Mouse (Mus musculus) midbrain, embryonic 16.5 days (tissue): Measurements from ENCODE around the gene Gm13694. TPM values are rescaled to one million over a fixed set of nuclear protein-coding genes. Genes with fewer than 3 reads are reported as not detected.
"Not testable (repeated sequence)": the region's sequence is repeated elsewhere in the genome, so short reads cannot be mapped to it uniquely, and the experiment has no call there.

Experiments used
- ATAC-seq: fragments of 200-750 bp; cut with Nextera tagmentation; 2 replicates; pipeline ENCODE4 v1.8.0; 2017; ENCODE audit warnings: moderate TSS enrichment
- H3K27ac ChIP-seq: fragments of 300-500 bp; sonication (generic); 2 replicates; pipeline ENCODE4 v1.5.1; 2014; ENCODE audit warnings: mild to moderate bottlenecking, low read length, mixed read lengths
- H3K27me3 ChIP-seq: fragments of 300-500 bp; sonication (generic); 2 replicates; pipeline ENCODE4 v1.6.1; 2014; ENCODE audit warnings: low read depth, low read length, mixed read lengths; ENCODE audit not compliant: control insufficient read depth, insufficient read depth
- H3K36me3 ChIP-seq: fragments of 300-500 bp; sonication (generic); 2 replicates; pipeline ENCODE4 v1.6.1; 2014; ENCODE audit warnings: mild to moderate bottlenecking, low read length, moderate library complexity, mixed read lengths; ENCODE audit not compliant: control insufficient read depth, insufficient read depth
- H3K4me1 ChIP-seq: fragments of 300-500 bp; sonication (generic); 2 replicates; pipeline ENCODE4 v1.6.1; 2014; ENCODE audit warnings: mild to moderate bottlenecking, low read length, mixed read lengths; ENCODE audit not compliant: control insufficient read depth, insufficient read depth
- H3K4me2 ChIP-seq: fragments of 300-500 bp; sonication (generic); 2 replicates; pipeline ENCODE4 v1.6.1; 2014; ENCODE audit warnings: mild to moderate bottlenecking, low read length, mixed read lengths
- H3K4me3 ChIP-seq: fragments of 300-500 bp; sonication (generic); 2 replicates; pipeline ENCODE4 v1.5.1; 2014; ENCODE audit warnings: low read depth, mild to moderate bottlenecking, low read length, moderate library complexity, mixed read lengths
- H3K9ac ChIP-seq: fragments of 300-500 bp; sonication (generic); 2 replicates; pipeline ENCODE4 v1.6.1; 2014; ENCODE audit warnings: low read depth, low read length, mixed read lengths
- H3K9me3 ChIP-seq: fragments of 300-500 bp; sonication (generic); replicated peaks from 2 replicates; pipeline ENCODE4 v1.6.1; 2014; ENCODE audit warnings: mild to moderate bottlenecking, low read length, mixed read lengths; ENCODE audit not compliant: control insufficient read depth, poor library complexity, severe bottlenecking
- WGBS: fragments of 180-500 bp; shearing (Covaris S2); extraction: QIAGEN DNeasy Blood & Tissue Kit; methylation state at CpG from one replicate; pipeline ENCODE4 v1.1.7; 2014; 5-methylcytosine and 5-hydroxymethylcytosine counted together
- polyA plus RNA-seq: library from polyadenylated mRNA; unstranded; fragments of >200 nt; fragmentation: Nextera tagmentation; extraction: Ambion mirVana; gene quantifications from 2 replicates; pipeline ENCODE4 v1.2.1, GENCODE M21; 2015

The Gm13694 gene
- polyA plus RNA-seq, result not detected in 2 replicates

DNA sequence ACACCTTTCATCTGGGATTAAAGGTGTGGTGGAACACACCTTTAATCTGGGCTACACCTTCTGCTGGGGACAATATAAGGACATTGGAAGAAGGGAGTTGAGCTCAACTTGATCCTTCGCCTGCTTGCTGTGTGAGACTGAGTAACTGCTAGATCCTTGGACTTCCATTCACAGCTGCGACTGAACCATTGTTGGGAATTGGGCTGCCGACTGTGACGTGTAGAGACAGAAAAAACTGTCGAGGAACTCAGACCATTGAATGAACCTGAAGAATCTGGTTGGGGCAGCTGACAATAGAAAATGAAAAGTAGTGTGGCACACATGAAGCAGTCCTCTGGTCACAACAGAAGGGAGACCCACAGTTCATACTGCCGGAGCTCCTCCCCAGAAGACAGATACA lies at the start of gene Gm13694:
Gene Gm13694, plus strand, starts transcription at position 301 of the 400 bp plus-strand sequence.
- not testable (repeated sequence) for H3K36me3 ChIP-seq, H3K4me3 ChIP-seq, ATAC-seq, H3K9ac ChIP-seq, H3K4me2 ChIP-seq, H3K27me3 ChIP-seq, H3K4me1 ChIP-seq, H3K9me3 ChIP-seq, H3K27ac ChIP-seq
- WGBS, result no CpG with 5 or more reads among the region's 6 CpGs

DNA sequence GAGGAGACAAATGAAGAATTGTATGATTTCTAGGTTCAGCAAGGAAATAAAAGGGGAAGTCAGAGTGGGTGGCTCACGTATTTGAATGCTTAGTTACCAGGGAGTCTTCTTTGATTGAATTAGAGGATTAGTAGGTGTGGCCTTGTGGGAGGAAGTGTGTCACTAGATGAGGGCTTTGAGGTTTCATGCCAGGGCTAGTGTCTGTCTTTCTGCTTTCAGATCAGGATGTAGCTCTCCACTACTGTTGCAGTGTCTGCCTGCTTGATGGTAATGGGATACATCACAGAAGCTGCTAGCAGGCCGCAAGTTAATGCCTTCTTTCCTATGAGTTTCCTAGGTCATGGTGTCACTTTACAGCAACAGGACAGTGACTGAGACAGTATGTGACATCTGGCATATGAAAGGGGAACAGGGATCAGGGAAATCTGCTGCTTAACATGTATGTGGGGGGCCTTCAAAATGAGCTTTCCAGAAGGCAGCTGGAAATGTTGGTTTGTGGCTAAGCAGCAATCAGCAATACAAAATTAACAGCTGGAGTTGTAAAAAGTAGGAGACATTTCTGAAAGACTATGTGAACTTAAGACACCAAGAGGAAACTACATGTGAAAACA lies 49.1 kb upstream of the Gm13694 start:
- no peaks in the 10 kb centered on the region for H3K4me1 ChIP-seq
- no peak overlapping the region for H3K27ac ChIP-seq
- no peaks in the 10 kb centered on the region for H3K27me3 ChIP-seq
- no peaks in the 10 kb centered on the region for H3K9me3 ChIP-seq
- H3K9ac ChIP-seq, result no peak overlapping the region
- H3K4me2 ChIP-seq, result no peak overlapping the region
- no peak for ATAC-seq
- H3K4me3 ChIP-seq, result no peak overlapping the region
- no peaks in the 10 kb centered on the region for H3K36me3 ChIP-seq
- 31% methylated on average over 2 of the region's 2 CpGs for WGBS

DNA sequence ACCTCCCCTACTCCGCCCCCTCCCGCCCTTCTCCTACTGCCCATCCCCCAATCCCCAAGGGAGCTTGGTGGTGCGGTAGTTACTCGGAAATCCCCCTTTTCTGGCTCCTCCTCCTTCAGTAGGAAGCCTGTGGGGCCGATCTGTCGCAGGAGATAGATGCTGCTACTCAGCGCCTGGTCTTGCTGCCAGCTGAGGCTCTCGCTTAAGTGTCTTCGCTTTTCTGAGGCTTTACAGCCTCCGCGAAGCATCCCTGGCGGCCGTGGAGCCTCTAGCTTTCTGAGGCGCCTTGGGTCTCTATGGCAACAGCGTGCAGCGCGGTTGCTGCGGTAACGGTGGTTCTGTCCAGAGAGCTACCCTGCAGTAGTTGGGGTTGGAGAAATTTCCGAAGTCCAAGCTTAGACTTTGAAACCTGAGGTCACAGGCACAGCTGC lies 37.8 kb upstream of the Gm13694 start, which contains the start of gene Zswim2:
Gene Zswim2, minus strand, starts transcription at position 298 of the 431 bp plus-strand sequence.
- no peaks in the 10 kb centered on the region for H3K36me3 ChIP-seq
- WGBS, result under 1% methylated on average over 20 of the region's 20 CpGs
- peak within 1 kb of the TSS; percentile 61 for H3K27ac ChIP-seq
- peak within 1 kb of the TSS; percentile 72 for H3K4me2 ChIP-seq
- peaks cover 6% of the 10 kb centered on the region; the same call in 1 of the 2 replicates for H3K4me1 ChIP-seq
- H3K9ac ChIP-seq, result peak within 1 kb of the TSS; percentile 50
- no peaks in the 10 kb centered on the region for H3K9me3 ChIP-seq
- ATAC-seq, result peak; percentile 100
- H3K27me3 ChIP-seq, result no peaks in the 10 kb centered on the region
- peak within 1 kb of the TSS; percentile 42 for H3K4me3 ChIP-seq

DNA sequence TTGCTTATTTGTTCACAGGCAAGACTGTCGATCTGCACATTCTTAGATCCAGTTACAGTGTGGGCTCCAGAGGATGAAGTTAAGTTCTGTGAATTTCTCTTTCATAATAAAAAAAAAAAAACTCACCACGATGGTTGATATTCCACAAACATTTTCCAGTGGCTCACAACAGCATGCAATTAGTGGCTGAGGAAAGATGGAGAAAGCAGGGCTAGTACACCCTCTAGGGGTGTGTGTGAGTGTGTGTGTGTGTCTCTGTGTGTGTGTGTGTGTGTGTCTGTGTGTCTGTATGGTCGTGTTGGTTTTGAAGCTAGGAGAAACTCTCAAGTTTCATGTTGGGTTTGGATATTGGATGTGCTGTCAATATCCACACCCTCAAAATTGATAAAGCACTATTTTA lies 37.4 kb upstream of the Gm13694 start:
- peak overlapping the region; percentile 42 for H3K4me3 ChIP-seq
- H3K4me1 ChIP-seq, result peaks cover 6% of the 10 kb centered on the region; the same call in 1 of the 2 replicates
- H3K9me3 ChIP-seq, result no peaks in the 10 kb centered on the region
- H3K4me2 ChIP-seq, result peak overlapping the region; percentile 72
- WGBS, result 22% methylated on average over 3 of the region's 3 CpGs
- H3K36me3 ChIP-seq, result no peaks in the 10 kb centered on the region
- no peaks in the 10 kb centered on the region for H3K27me3 ChIP-seq
- ATAC-seq, result peak; percentile 70
- H3K9ac ChIP-seq, result no peak overlapping the region
- no peak overlapping the region for H3K27ac ChIP-seq

DNA sequence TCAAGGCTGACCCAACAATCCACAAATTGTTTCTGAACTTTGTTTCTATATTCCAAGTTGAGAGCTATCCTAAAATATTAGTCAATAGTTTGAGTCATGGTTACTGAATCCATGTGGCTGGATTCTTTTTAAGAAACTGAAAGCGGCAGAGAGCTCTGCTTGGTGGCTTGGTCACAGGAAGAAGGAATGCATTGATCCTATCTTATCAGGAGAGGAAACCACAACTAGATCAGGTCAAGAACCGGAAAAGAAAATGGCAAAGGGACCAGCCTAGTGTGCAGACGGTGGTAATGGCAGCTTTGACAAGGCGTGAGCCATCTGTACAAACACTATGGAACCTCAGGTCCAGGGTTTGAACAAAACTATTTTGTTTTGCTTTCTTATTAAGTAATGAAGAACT lies 36.9 kb upstream of the Gm13694 start:
- ATAC-seq, result no peak
- 81% methylated on average over 4 of the region's 4 CpGs for WGBS
- H3K27ac ChIP-seq, result no peak overlapping the region

DNA sequence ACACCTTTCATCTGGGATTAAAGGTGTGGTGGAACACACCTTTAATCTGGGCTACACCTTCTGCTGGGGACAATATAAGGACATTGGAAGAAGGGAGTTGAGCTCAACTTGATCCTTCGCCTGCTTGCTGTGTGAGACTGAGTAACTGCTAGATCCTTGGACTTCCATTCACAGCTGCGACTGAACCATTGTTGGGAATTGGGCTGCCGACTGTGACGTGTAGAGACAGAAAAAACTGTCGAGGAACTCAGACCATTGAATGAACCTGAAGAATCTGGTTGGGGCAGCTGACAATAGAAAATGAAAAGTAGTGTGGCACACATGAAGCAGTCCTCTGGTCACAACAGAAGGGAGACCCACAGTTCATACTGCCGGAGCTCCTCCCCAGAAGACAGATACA lies 23.3 kb upstream of the Gm13694 start, which contains the start of gene Gm13698:
Gene Gm13698, plus strand, starts transcription at position 301 of the 400 bp plus-strand sequence.
- ATAC-seq, result not testable (repeated sequence)

More for the DNA sequence above, 36.9 kb upstream of the Gm13694 start:
- Histone ChIP-seq H3K9ac (no peak overlapping the region), H3K4me2 (no peak overlapping the region), H3K4me3 (no peak overlapping the region), H3K36me3 (no peaks in the 10 kb centered on the region), H3K4me1 (peaks cover 6% of the 10 kb centered on the region; the same call in 1 of the 2 replicates), H3K9me3 (no peaks in the 10 kb centered on the region), H3K27me3 (no peaks in the 10 kb centered on the region)

DNA sequence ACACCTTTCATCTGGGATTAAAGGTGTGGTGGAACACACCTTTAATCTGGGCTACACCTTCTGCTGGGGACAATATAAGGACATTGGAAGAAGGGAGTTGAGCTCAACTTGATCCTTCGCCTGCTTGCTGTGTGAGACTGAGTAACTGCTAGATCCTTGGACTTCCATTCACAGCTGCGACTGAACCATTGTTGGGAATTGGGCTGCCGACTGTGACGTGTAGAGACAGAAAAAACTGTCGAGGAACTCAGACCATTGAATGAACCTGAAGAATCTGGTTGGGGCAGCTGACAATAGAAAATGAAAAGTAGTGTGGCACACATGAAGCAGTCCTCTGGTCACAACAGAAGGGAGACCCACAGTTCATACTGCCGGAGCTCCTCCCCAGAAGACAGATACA lies 17.5 kb upstream of the Gm13694 start, which contains the start of gene Gm13693:
Gene Gm13693, plus strand, starts transcription at position 301 of the 400 bp plus-strand sequence.
- not testable (repeated sequence) for H3K4me2 ChIP-seq, H3K9me3 ChIP-seq, H3K4me3 ChIP-seq, H3K4me1 ChIP-seq, H3K36me3 ChIP-seq, ATAC-seq, H3K27me3 ChIP-seq, H3K9ac ChIP-seq, H3K27ac ChIP-seq
- no CpG with 5 or more reads among the region's 6 CpGs for WGBS

More for the DNA sequence above, 23.3 kb upstream of the Gm13694 start, which contains the start of gene Gm13698:
- no CpG with 5 or more reads among the region's 6 CpGs for WGBS
- H3K36me3 ChIP-seq, H3K4me3 ChIP-seq, H3K27me3 ChIP-seq, H3K27ac ChIP-seq, H3K9ac ChIP-seq, H3K4me2 ChIP-seq, H3K9me3 ChIP-seq, H3K4me1 ChIP-seq: not testable (repeated sequence)

DNA sequence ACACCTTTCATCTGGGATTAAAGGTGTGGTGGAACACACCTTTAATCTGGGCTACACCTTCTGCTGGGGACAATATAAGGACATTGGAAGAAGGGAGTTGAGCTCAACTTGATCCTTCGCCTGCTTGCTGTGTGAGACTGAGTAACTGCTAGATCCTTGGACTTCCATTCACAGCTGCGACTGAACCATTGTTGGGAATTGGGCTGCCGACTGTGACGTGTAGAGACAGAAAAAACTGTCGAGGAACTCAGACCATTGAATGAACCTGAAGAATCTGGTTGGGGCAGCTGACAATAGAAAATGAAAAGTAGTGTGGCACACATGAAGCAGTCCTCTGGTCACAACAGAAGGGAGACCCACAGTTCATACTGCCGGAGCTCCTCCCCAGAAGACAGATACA lies 11.7 kb upstream of the Gm13694 start, which contains the start of gene Gm13695:
Gene Gm13695, plus strand, starts transcription at position 301 of the 400 bp plus-strand sequence.
- ATAC-seq, H3K4me3 ChIP-seq, H3K9ac ChIP-seq, H3K36me3 ChIP-seq, H3K27ac ChIP-seq, H3K4me1 ChIP-seq, H3K27me3 ChIP-seq, H3K9me3 ChIP-seq, H3K4me2 ChIP-seq: not testable (repeated sequence)
- no CpG with 5 or more reads among the region's 6 CpGs for WGBS

DNA sequence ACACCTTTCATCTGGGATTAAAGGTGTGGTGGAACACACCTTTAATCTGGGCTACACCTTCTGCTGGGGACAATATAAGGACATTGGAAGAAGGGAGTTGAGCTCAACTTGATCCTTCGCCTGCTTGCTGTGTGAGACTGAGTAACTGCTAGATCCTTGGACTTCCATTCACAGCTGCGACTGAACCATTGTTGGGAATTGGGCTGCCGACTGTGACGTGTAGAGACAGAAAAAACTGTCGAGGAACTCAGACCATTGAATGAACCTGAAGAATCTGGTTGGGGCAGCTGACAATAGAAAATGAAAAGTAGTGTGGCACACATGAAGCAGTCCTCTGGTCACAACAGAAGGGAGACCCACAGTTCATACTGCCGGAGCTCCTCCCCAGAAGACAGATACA lies 5.9 kb upstream of the Gm13694 start, which contains the start of gene Gm13696:
Gene Gm13696, plus strand, starts transcription at position 301 of the 400 bp plus-strand sequence.
- H3K9me3 ChIP-seq, H3K27ac ChIP-seq, H3K4me2 ChIP-seq, ATAC-seq, H3K4me3 ChIP-seq, H3K27me3 ChIP-seq, H3K9ac ChIP-seq, H3K4me1 ChIP-seq, H3K36me3 ChIP-seq: not testable (repeated sequence)
- WGBS, result no CpG with 5 or more reads among the region's 6 CpGs
